Mouse (Mus musculus) neural tube, embryonic 14.5 days (tissue): ENCODE data around the gene Comp. TPM values are rescaled to one million over a fixed set of nuclear protein-coding genes. Genes with fewer than 3 reads are reported as not detected.
A peak's percentile ranks its signal among the peaks of the same experiment; 100 is the strongest.

Experiments used
- ATAC-seq: fragments of 200-750 bp; cut with Nextera tagmentation; 2 replicates; pipeline ENCODE4 v1.8.0; 2017; ENCODE audit warnings: low read depth, mild to moderate bottlenecking, moderate TSS enrichment, moderate library complexity
- H3K27ac ChIP-seq: fragments of 300-500 bp; sonication (generic); 2 replicates; pipeline ENCODE4 v1.5.1; 2014; ENCODE audit warnings: low read depth, mild to moderate bottlenecking, control low read depth, low read length, moderate library complexity, mixed read lengths
- H3K27me3 ChIP-seq: fragments of 300-500 bp; sonication (generic); 2 replicates; pipeline ENCODE4 v1.6.1; 2014; ENCODE audit warnings: low read length; ENCODE audit not compliant: control insufficient read depth, insufficient read depth
- H3K36me3 ChIP-seq: fragments of 300-500 bp; sonication (generic); 2 replicates; pipeline ENCODE4 v1.6.1; 2014; ENCODE audit warnings: low read length, mixed read lengths; ENCODE audit not compliant: control insufficient read depth, insufficient read depth
- H3K4me1 ChIP-seq: fragments of 300-500 bp; sonication (generic); 2 replicates; pipeline ENCODE4 v1.6.1; 2014; ENCODE audit warnings: low read length; ENCODE audit not compliant: control insufficient read depth, insufficient read depth
- H3K4me2 ChIP-seq: fragments of 300-500 bp; sonication (generic); 2 replicates; pipeline ENCODE4 v1.6.1; 2014; ENCODE audit warnings: mild to moderate bottlenecking, low read depth, low read length, control low read depth
- H3K4me3 ChIP-seq: fragments of 300-500 bp; sonication (generic); 2 replicates; pipeline ENCODE4 v1.5.1; 2014; ENCODE audit warnings: low read depth, low read length, control low read depth, mixed read lengths
- H3K9ac ChIP-seq: fragments of 300-500 bp; sonication (generic); replicated peaks from 2 replicates; pipeline ENCODE4 v1.6.1; 2014; ENCODE audit warnings: low read depth, mild to moderate bottlenecking, control low read depth, low read length, mixed read lengths
- H3K9me3 ChIP-seq: fragments of 300-500 bp; sonication (generic); 2 replicates; pipeline ENCODE4 v1.6.1; 2016; ENCODE audit warnings: low read length; ENCODE audit not compliant: control insufficient read depth
- WGBS: fragments of 180-500 bp; shearing (Covaris S2); extraction: QIAGEN DNeasy Blood & Tissue Kit; methylation state at CpG from one replicate; pipeline ENCODE4 v1.1.7; 2014; 5-methylcytosine and 5-hydroxymethylcytosine counted together
- polyA plus RNA-seq: library from polyadenylated mRNA; unstranded; fragments of >200 nt; fragmentation: Nextera tagmentation; extraction: Ambion mirVana; gene quantifications from 2 replicates; pipeline ENCODE4 v1.2.1, GENCODE M21; 2014

Gene Comp
- polyA plus RNA-seq, 1 experiment from 2014 or later: 0.20 TPM

DNA sequence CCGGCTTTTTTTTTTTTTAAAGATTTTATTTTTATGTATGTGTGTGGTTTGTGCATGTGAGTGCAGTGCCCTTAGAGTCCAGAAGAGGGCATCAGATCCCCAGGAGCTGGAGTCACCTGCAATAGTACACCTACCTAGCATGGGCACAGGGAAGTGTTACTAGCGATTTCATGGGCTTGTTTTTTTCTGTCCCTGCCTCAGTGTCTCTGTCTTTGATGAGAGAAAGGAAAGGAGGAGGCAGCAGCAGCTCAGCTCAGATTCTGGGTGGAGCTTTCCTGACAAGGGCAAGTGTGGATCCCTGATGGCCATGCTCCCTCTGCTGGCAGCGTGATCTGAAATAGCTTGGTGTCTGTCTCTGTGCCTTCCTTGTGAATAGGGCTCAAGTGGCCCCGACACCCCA is 12.6 kb upstream of the Comp start:
- H3K4me2 ChIP-seq: no peak overlapping the region
- WGBS: 53% methylated on average over 4 of the region's 4 CpGs
- H3K27ac ChIP-seq: no peak overlapping the region
- no peaks in the 10 kb centered on the region for H3K4me1 ChIP-seq
- no peak overlapping the region for H3K9ac ChIP-seq
- no peaks in the 10 kb centered on the region for H3K27me3 ChIP-seq
- no peak for ATAC-seq
- H3K4me3 ChIP-seq: no peak overlapping the region
- H3K9me3 ChIP-seq: no peaks in the 10 kb centered on the region
- H3K36me3 ChIP-seq: no peaks in the 10 kb centered on the region

DNA sequence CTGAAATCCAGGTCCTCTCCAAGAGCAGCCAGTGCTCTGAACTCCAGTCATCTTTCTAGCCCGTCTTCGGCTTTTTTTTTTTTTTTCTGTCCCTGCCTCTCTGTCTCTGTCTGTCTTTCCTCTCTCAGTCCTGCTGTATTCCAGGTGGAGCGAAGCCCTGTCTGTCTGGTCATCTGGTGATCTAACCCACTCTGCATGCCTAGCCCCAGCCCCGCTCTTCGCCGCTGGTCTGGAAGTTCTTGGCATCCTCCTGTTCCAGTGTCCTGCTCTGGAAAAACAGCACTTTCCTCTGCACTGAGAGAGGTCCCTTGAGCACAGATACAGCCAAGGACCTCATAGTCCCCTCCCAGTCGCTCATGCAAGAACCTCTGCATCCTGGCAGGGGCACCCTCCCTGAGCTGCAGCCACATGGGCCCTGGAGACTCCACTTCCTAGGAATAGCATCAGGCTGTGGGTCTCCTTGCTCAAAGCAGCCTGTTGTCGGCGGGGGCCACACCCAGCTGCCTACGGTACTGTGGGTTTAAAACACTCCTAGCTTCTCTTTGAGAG is 11.8 kb upstream of the Comp start:
- Histone ChIP-seq H3K9me3 (no peaks in the 10 kb centered on the region), H3K27ac (no peak overlapping the region), H3K27me3 (no peaks in the 10 kb centered on the region), H3K9ac (no peak overlapping the region), H3K4me1 (no peaks in the 10 kb centered on the region), H3K36me3 (no peaks in the 10 kb centered on the region), H3K4me2 (no peak overlapping the region), H3K4me3 (no peak overlapping the region)
- WGBS: 80% methylated on average over 10 of the region's 10 CpGs
- no peak for ATAC-seq

GRCm38 (mm10) chr8:70364066-70364465 is 9.3 kb upstream of the Comp start:
- Histone ChIP-seq H3K4me3 (no peak overlapping the region), H3K27me3 (no peaks in the 10 kb centered on the region), H3K36me3 (no peaks in the 10 kb centered on the region), H3K4me2 (no peak overlapping the region), H3K9me3 (no peaks in the 10 kb centered on the region), H3K27ac (no peak overlapping the region), H3K4me1 (no peaks in the 10 kb centered on the region), H3K9ac (no peak overlapping the region)
- ATAC-seq: no peak
- 43% methylated on average over 5 of the region's 5 CpGs for WGBS

DNA sequence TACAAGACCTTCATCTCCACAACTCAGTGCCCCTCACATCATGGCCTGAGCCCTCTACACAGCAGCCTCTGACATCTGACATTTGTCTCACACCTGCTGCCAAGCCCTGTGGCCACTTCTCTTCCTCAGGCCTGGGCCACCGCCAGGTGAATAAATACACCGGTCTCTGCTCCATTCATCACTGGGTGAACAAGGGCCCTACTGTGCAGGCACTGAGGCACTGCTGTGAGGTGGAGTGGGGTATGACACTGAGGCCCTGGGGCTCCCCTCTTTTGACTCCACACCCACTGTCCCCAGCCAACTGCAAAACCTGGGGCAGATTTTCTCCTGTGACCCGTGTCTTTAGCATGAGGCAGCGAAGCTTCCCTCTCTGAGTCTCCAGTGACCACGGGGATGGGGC is 6.8 kb upstream of the Comp start:
- Histone ChIP-seq H3K4me1 (no peaks in the 10 kb centered on the region), H3K4me2 (no peak overlapping the region), H3K27ac (no peak overlapping the region), H3K27me3 (peaks cover 3% of the 10 kb centered on the region), H3K9me3 (no peaks in the 10 kb centered on the region), H3K36me3 (no peaks in the 10 kb centered on the region), H3K9ac (no peak overlapping the region), H3K4me3 (no peak overlapping the region)
- 62% methylated on average over 5 of the region's 5 CpGs for WGBS
- ATAC-seq: no peak

DNA sequence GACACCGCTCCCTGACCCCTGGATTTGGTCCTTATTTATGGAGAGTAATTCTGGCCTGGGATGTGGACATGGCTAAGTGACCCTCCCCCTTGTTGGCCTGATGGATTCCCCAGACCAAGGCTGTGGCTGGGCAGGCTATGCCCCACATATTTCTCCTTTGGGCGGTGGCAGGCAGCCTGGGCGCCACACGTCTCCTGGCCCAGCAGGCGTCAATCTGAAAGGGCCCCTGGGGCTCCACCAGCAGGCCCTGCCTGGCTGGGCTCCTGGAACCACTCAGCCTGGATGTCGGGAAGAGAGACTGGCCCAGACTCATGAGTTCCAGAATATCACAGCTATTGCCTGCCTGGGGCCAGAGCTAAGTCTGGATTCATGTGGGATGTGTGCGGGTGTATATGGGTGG is 2.9 kb upstream of the Comp start:
- H3K4me1 ChIP-seq: peaks cover 10% of the 10 kb centered on the region; the same call in 1 of the 2 replicates
- 73% methylated on average over 7 of the region's 7 CpGs for WGBS
- no peak overlapping the region for H3K27ac ChIP-seq
- H3K9me3 ChIP-seq: no peaks in the 10 kb centered on the region
- no peak for ATAC-seq
- H3K36me3 ChIP-seq: no peaks in the 10 kb centered on the region
- no peak overlapping the region for H3K9ac ChIP-seq
- H3K4me2 ChIP-seq: no peak overlapping the region
- H3K27me3 ChIP-seq: peaks cover 39% of the 10 kb centered on the region
- no peak overlapping the region for H3K4me3 ChIP-seq

DNA sequence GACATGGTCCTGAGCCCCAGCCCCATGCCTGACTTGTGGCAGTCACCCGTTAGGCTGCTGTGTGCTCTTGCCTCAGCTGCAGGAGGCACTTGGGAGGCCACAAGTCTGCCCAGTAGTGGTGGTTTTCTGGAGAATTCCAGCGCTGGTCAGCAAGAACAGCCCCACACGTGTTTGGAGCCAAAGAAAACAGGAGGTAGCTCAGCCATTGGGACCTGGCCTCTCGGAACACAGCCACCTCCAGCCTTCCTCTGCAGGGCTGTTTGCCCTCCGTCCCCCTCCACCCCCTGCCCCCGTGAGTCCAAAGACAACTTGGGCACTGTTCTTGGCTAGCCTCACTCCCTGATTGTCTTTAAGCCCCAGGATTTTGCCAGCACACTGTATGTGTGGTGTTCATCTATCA is 1.4 kb upstream of the Comp start:
- H3K9ac ChIP-seq: no peak overlapping the region
- no peak for ATAC-seq
- no peak overlapping the region for H3K27ac ChIP-seq
- H3K4me3 ChIP-seq: no peak overlapping the region
- H3K4me1 ChIP-seq: peaks cover 10% of the 10 kb centered on the region; the same call in 1 of the 2 replicates
- H3K36me3 ChIP-seq: no peaks in the 10 kb centered on the region
- no peak overlapping the region for H3K4me2 ChIP-seq
- no peaks in the 10 kb centered on the region for H3K9me3 ChIP-seq
- WGBS: 31% methylated on average over 6 of the region's 6 CpGs
- peaks cover 53% of the 10 kb centered on the region for H3K27me3 ChIP-seq

DNA sequence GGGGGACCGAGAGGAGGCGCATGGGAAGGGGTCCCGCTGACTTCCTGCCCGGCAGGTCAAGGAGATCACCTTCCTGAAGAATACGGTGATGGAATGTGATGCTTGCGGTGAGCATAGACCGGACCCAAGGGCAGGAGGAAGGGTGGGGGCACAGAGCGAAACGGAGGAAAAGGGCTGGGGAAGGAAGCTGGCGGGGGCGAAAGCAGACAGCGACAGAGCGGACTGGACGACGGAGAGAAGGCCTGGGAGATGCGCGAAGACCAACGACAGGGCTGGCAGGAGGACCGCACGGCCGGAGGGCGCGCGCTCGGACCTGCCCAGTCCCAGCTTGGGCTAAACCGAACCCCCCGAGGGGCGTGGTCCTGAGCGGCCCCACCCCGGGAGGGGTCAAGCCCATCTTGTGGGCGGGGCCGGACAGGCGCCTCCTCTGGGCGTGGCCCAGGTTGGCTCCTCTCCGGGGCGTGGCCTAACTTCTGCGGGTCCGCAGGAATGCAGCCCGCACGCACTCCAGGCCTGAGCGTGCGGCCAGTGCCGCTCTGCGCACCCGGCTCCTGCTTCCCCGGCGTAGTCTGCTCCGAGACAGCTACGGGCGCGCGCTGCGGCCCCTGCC is 1.1 kb downstream of the Comp start:
- no peaks in the 10 kb centered on the region for H3K9me3 ChIP-seq
- H3K9ac ChIP-seq: no peak overlapping the region
- peak overlapping the region; percentile 21; the same call in 1 of the 2 replicates for H3K4me3 ChIP-seq
- peaks cover 10% of the 10 kb centered on the region; the same call in 1 of the 2 replicates for H3K4me1 ChIP-seq
- peak overlapping the region; percentile 21; the same call in 1 of the 2 replicates for H3K4me2 ChIP-seq
- H3K27ac ChIP-seq: no peak overlapping the region
- H3K27me3 ChIP-seq: peaks cover 74% of the 10 kb centered on the region
- WGBS: under 1% methylated on average over 46 of the region's 53 CpGs
- H3K36me3 ChIP-seq: no peaks in the 10 kb centered on the region
- peak; percentile 58 for ATAC-seq

DNA sequence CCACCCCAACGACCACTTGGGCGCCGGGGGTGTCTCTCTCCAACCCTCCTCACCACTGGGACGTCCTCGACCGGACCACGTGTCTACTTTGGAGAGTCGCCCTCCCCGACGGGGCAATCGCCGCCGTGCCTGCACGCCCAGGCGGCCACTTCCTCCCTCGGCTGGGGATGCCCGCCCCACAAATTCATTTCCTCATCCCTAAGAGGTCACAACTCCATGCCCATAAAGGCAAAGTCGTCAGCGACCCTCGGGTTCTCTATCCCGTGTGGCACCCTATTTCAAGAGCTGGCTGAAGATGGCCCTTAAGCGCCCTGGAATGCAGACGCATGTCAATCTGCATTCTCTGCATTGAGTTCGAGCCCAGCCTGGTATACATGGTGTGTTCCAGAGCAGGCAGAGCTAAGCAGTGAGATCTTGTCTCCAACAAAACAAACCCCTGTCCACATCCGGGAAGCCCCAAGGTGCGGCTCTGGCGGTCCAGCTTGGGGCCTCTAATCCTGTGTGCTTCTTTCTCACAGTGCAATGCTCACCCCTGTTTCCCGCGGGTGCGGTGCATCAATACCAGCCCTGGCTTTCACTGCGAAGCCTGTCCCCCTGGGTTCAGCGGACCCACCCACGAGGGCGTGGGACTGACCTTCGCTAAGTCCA is 2.0 kb downstream of the Comp start:
- peak overlapping the region; percentile 21; the same call in 1 of the 2 replicates for H3K4me3 ChIP-seq
- no peaks in the 10 kb centered on the region for H3K9me3 ChIP-seq
- H3K27ac ChIP-seq: no peak overlapping the region
- H3K36me3 ChIP-seq: no peaks in the 10 kb centered on the region
- H3K9ac ChIP-seq: no peak overlapping the region
- no peak for ATAC-seq
- no peak overlapping the region for H3K4me2 ChIP-seq
- H3K27me3 ChIP-seq: peaks cover 74% of the 10 kb centered on the region
- peaks cover 10% of the 10 kb centered on the region; the same call in 1 of the 2 replicates for H3K4me1 ChIP-seq
- 5% methylated on average over 35 of the region's 35 CpGs for WGBS

DNA sequence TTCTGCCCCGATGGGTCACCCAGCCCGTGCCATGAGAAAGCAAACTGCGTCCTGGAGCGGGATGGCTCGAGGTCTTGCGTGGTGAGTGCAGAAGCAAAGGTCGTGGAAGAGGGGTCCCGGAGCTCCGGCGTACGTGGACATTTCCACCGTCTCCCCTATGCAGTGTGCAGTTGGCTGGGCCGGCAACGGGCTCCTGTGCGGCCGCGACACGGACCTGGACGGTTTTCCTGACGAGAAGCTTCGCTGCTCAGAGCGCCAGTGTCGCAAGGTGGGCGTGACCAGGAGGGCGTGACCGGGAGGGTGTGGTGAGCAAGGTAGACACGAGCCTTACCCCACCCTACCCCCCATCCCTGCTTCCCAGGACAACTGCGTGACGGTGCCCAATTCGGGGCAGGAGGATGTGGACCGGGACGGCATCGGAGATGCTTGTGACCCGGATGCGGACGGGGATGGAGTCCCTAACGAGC is 3.0 kb downstream of the Comp start:
- peaks cover 10% of the 10 kb centered on the region; the same call in 1 of the 2 replicates for H3K4me1 ChIP-seq
- no peaks in the 10 kb centered on the region for H3K9me3 ChIP-seq
- H3K9ac ChIP-seq: no peak overlapping the region
- no peak overlapping the region for H3K4me2 ChIP-seq
- WGBS: 8% methylated on average over 36 of the region's 37 CpGs
- ATAC-seq: no peak
- H3K4me3 ChIP-seq: no peak overlapping the region
- no peak overlapping the region for H3K27ac ChIP-seq
- no peaks in the 10 kb centered on the region for H3K36me3 ChIP-seq
- H3K27me3 ChIP-seq: peaks cover 74% of the 10 kb centered on the region
